Mouse (Mus musculus) cerebellum, adult 11 months (tissue): ENCODE measurements around the gene Prl7a1.

ENCODE experiments used
- DNase-seq: peaks from one replicate; pipeline ENCODE4 v3.0.0; 2022

The Prl7a1 gene

GRCm38 (mm10) chr13:27642393-27642792 lies at the start of gene Prl7a1:
TSS of gene Prl7a1 (minus strand) at chr13:27642493.
- DNase-seq = no peak

GRCm38 (mm10) chr13:27667936-27668335 lies 25.6 kb upstream of the Prl7a1 start, which contains the start of gene Prl7a2:
TSS of gene Prl7a2 (minus strand) at chr13:27668036.
- DNase-seq = no peak

- no peak for DNase-seq
These were observed 18.5 kb upstream of the Prl7a1 start for GRCm38 (mm10) chr13:27660747-27661146.

GRCm38 (mm10) chr13:27610482-27610881 lies 31.8 kb downstream of the Prl7a1 start, which contains the start of gene Prl7b1:
TSS of gene Prl7b1 (minus strand) at chr13:27610582.
- DNase-seq = no peak
